In genomic region chr3:84344725-84345645, GRCm38 (mm10) we compare ENCODE assay signal across 8 mouse cellular contexts. TPM values are rescaled to one million over a fixed set of nuclear protein-coding genes. Genes with fewer than 3 reads are reported as not detected.
A peak's percentile ranks its signal among the peaks of the same experiment; 100 is the strongest.
DNase-seq lines count a peak whose midpoint lies in the region; ATAC-seq lines count a peak whose summit lies in the region.

No protein-coding gene starts in this region.

- no peaks in the 10 kb centered on the region for H3K27me3 ChIP-seq in hindbrain, embryonic 16.5 days (replicated peaks; ENCODE audit: control insufficient read depth, insufficient read depth, low read length)

- H3K4me1 ChIP-seq in hindbrain, embryonic 16.5 days (ENCODE audit: control insufficient read depth, insufficient read depth, low read depth, low read length): peaks cover 9% of the 10 kb centered on the region

- H3K9me3 ChIP-seq in hindbrain, embryonic 16.5 days (ENCODE audit: control insufficient read depth, low read length): no peaks in the 10 kb centered on the region

- peak overlapping the region; percentile 57 for H3K9ac ChIP-seq in hindbrain, embryonic 16.5 days (ENCODE audit: low read depth, low read length)

- peak; percentile 88 for ATAC-seq in hindbrain, embryonic 16.5 days

- 18% methylated on average over 28 of the region's 28 CpGs for WGBS in hindbrain, embryonic 16.5 days

- peak overlapping the region; percentile 43 for H3K4me3 ChIP-seq in hindbrain, embryonic 16.5 days (ENCODE audit: low read length)

- H3K27ac ChIP-seq in hindbrain, embryonic 16.5 days (ENCODE audit: low read depth, low read length): peak overlapping the region; percentile 45; the same call in 1 of the 2 replicates

- DNase-seq in WW6 (ENCODE audit: low read depth, low spot score): peak; percentile 53
- peak; percentile 75 to 78 for DNase-seq in cerebellum, postnatal 36 days
- DNase-seq in gastrocnemius, adult 18-20 months (ENCODE audit: low spot score): peak; percentile 82
- DNase-seq in left cerebral cortex, adult 11 months (ENCODE audit: low spot score): peak; percentile 70
- DNase-seq in lung, postnatal 36 days: peak; percentile 93
- peak; percentile 63 for DNase-seq in retina, postnatal 7 days (ENCODE audit: low read depth, low spot score)
- DNase-seq in urinary bladder, adult 18-20 months (ENCODE audit: low spot score in 2 of 2): peak; percentile 62 to 67

- no peaks in the 10 kb centered on the region for H3K36me3 ChIP-seq in hindbrain, embryonic 16.5 days (ENCODE audit: control insufficient read depth, insufficient read depth, low read length)

- peak overlapping the region; percentile 91 for H3K4me2 ChIP-seq in hindbrain, embryonic 16.5 days (ENCODE audit: low read length)

RNA-seq across cellular contexts. Expression of gene Trim2, which starts 38.3 kb away (rescaled TPM):
- total RNA-seq in gastrocnemius, adult 18-20 months (2021): 1 to 10 TPM; 1.4 to 1.8 TPM
- polyA plus RNA-seq in hindbrain, embryonic 16.5 days (2015; fragmentation: Nextera tagmentation; extraction: Ambion mirVana): 151 and 154 TPM in 2 replicates

Comparison
In these comparisons a context has a peak if more than half of its experiments do, and no peak if none do; other contexts are left out.
1. Peak in every context shown above with its lines: DNase-seq, ATAC-seq, H3K4me3 ChIP-seq and H3K27ac ChIP-seq.